Mouse (Mus musculus): Measurements from ENCODE around the gene Magi1. TPM values are rescaled to one million over a fixed set of nuclear protein-coding genes. Genes with fewer than 3 reads are reported as not detected.
A peak's percentile ranks its signal among the peaks of the same experiment; 100 is the strongest.

Gene Magi1
- total and polyA plus RNA-seq, 2 experiments from 2014 or later: 16.4 to 53.0 TPM

DNA sequence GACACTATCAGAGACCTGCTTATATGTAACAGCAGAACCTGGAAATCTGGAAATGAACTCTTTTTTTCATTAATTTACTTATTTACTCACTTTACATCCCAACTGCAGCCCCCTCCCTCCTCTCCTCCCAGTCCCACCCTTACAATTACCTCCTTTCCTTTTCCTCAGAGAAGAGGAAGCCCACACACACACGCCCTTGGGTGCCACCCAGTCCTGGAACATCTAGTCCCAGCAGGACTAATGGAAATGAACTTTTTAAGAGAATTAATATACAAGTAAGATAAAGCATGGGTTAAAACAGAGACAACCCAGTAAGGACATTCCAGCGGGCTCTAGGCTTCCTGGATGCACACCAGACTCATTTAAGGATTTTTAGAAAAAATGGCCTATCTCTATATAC lies 46.8 kb downstream of the Magi1 start:
- no peaks in the 10 kb centered on the region for H3K4me1 ChIP-seq (ENCODE audit: insufficient read depth)
- 91% methylated on average over 2 of the region's 2 CpGs for WGBS
- H3K9ac ChIP-seq: no peak overlapping the region
- no peak overlapping the region for H3K4me2 ChIP-seq (ENCODE audit: low read depth)
- no peaks in the 10 kb centered on the region for H3K27me3 ChIP-seq (ENCODE audit: insufficient read depth, low read length)
- DNase-seq (no peak), ATAC-seq (no peak)
- H3K4me3 ChIP-seq (ENCODE audit: low read depth, low read length): no peak overlapping the region
- H3K36me3 ChIP-seq (ENCODE audit: insufficient read depth): no peaks in the 10 kb centered on the region
- H3K9me3 ChIP-seq (ENCODE audit: low read length): no peaks in the 10 kb centered on the region
- no peak overlapping the region for H3K27ac ChIP-seq (ENCODE audit: low read depth, low read length)
- TF ChIP-seq CTCF (IDR thresholded peaks at IDR 0.05; ENCODE audit: low read depth): no peak

DNA sequence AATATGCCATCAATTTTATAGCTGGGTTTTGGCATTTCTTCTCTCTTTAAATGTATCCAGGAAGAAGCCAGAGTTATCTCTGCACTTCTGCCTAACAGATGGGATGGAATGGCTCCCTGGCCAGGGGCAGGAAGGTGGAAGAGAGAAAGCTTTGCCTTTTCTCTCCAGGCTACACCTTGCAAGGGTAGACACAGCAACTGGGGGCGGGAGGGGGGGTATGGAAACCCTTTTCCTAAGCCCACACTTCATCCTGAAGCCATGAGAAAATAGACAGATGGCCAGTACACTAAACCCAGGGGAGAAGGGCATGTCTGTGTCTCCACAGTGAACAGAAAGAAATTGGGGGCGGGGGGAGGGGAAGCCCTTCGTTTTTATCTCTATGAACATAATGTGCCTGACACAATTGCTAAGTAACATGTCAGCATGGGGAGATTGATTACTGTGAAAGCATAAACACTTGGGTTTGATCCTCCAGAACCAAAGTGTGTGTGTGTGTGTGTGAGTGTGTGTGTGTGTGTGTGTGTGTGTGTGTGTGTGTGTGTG lies 51.4 kb downstream of the Magi1 start:
- TF ChIP-seq CTCF (IDR thresholded peaks at IDR 0.05; ENCODE audit: low read depth): no peak
- 62% methylated on average over 3 of the region's 3 CpGs for WGBS
- Histone ChIP-seq H3K9me3 (ENCODE audit: low read length) (no peaks in the 10 kb centered on the region), H3K9ac (no peak overlapping the region), H3K4me1 (ENCODE audit: insufficient read depth) (no peaks in the 10 kb centered on the region), H3K27ac (ENCODE audit: low read depth, low read length) (no peak overlapping the region), H3K4me2 (ENCODE audit: low read depth) (no peak overlapping the region), H3K36me3 (ENCODE audit: insufficient read depth) (no peaks in the 10 kb centered on the region), H3K4me3 (ENCODE audit: low read depth, low read length) (no peak overlapping the region), H3K27me3 (ENCODE audit: insufficient read depth, low read length) (no peaks in the 10 kb centered on the region)
- no peak for DNase-seq
- ATAC-seq: no peak

GRCm38 (mm10) chr6:94231831-94232230 lies 51.9 kb downstream of the Magi1 start:
- H3K27ac ChIP-seq (ENCODE audit: low read depth, low read length): no peak overlapping the region

DNA sequence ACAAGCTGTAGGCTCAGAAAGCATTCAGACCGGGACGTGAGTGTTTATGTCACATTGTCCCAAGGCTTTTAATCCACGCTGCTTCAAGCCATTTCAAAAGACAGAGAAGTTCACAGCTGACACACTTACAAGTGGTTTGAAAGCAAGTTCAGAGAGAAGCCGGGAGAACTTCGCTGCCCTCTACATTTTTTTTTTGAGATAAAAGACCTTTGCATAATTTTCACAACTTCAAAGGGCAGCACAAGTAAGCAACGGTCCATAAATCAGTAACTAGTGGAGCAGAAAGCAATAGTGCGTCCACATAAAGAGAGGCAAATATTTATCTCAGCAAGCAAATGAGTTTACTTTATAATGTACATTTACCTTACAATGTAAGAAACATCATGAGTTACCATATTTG lies 52.4 kb downstream of the Magi1 start:
- H3K9me3 ChIP-seq (ENCODE audit: low read length): no peaks in the 10 kb centered on the region
- no peak overlapping the region for H3K9ac ChIP-seq
- DNase-seq (no peak), ATAC-seq (no peak)
- no peak overlapping the region for H3K27ac ChIP-seq (ENCODE audit: low read depth, low read length)
- no peak overlapping the region for H3K4me3 ChIP-seq (ENCODE audit: low read depth, low read length)
- WGBS: 10% methylated on average over 7 of the region's 7 CpGs
- no peak overlapping the region for H3K4me2 ChIP-seq (ENCODE audit: low read depth)
- no peaks in the 10 kb centered on the region for H3K27me3 ChIP-seq (ENCODE audit: insufficient read depth, low read length)
- no peaks in the 10 kb centered on the region for H3K4me1 ChIP-seq (ENCODE audit: insufficient read depth)
- H3K36me3 ChIP-seq (ENCODE audit: insufficient read depth): no peaks in the 10 kb centered on the region
- TF ChIP-seq CTCF (IDR thresholded peaks at IDR 0.05; ENCODE audit: low read depth): no peak

More at GRCm38 (mm10) chr6:94231831-94232230, 51.9 kb downstream of the Magi1 start:
- H3K4me2 ChIP-seq (ENCODE audit: low read depth): no peak overlapping the region
- no peaks in the 10 kb centered on the region for H3K4me1 ChIP-seq (ENCODE audit: insufficient read depth)
- H3K9me3 ChIP-seq (ENCODE audit: low read length): no peaks in the 10 kb centered on the region
- H3K4me3 ChIP-seq (ENCODE audit: low read depth, low read length): no peak overlapping the region
- TF ChIP-seq CTCF (IDR thresholded peaks at IDR 0.05; ENCODE audit: low read depth): no peak
- H3K36me3 ChIP-seq (ENCODE audit: insufficient read depth): no peaks in the 10 kb centered on the region
- no peaks in the 10 kb centered on the region for H3K27me3 ChIP-seq (ENCODE audit: insufficient read depth, low read length)
- DNase-seq: no peak
- ATAC-seq: no peak
- no peak overlapping the region for H3K9ac ChIP-seq
- 47% methylated on average over 4 of the region's 4 CpGs for WGBS

DNA sequence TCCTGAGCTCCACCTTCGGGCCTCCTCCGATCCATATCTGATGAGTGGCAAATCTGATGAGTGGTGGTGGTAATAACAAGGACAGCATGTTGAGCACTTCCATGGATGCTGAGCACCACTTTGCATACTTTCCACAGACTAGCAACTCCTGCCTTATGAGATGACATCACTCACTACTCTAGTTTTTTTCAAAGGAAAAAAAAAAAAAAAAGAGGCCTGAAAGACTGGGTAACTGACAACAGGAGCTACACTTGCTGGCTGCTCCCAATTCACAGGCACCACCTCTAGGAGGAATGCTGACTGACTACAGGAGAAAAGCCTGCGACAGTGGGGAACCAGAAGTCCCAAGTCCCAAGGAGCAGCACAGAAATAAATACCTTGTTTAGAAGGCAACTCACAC lies 52.8 kb downstream of the Magi1 start:
- Histone ChIP-seq H3K27ac (ENCODE audit: low read depth, low read length) (no peak overlapping the region), H3K9me3 (ENCODE audit: low read length) (no peaks in the 10 kb centered on the region), H3K4me3 (ENCODE audit: low read depth, low read length) (no peak overlapping the region), H3K36me3 (ENCODE audit: insufficient read depth) (no peaks in the 10 kb centered on the region), H3K4me2 (ENCODE audit: low read depth) (no peak overlapping the region), H3K4me1 (ENCODE audit: insufficient read depth) (no peaks in the 10 kb centered on the region), H3K27me3 (ENCODE audit: insufficient read depth, low read length) (no peaks in the 10 kb centered on the region), H3K9ac (no peak overlapping the region)
- DNase-seq (no peak), ATAC-seq (no peak)
- WGBS: 58% methylated on average over 3 of the region's 3 CpGs
- TF ChIP-seq CTCF (IDR thresholded peaks at IDR 0.05; ENCODE audit: low read depth): no peak

DNA sequence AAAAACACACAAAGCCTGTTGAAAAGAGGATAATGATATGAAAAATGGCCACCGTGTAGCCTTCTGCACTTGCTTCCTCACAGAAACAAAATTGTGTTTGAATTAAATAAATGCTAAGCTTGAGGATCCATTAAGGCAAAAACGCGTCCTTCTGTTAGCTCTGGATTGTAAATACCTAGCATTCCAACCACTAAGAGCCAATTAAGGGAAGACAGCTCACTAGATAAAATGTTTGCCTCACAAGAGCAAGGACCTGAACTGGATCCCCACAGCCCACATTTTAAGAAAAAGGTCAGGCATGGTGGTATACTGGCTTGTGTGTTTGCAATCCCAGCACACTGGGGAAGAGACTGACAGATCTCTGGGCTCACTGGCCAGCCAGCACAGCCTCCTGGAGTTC lies 53.6 kb downstream of the Magi1 start:
- Histone ChIP-seq H3K9ac (no peak overlapping the region), H3K27ac (ENCODE audit: low read depth, low read length) (no peak overlapping the region), H3K4me1 (ENCODE audit: insufficient read depth) (no peaks in the 10 kb centered on the region), H3K27me3 (ENCODE audit: insufficient read depth, low read length) (no peaks in the 10 kb centered on the region), H3K36me3 (ENCODE audit: insufficient read depth) (no peaks in the 10 kb centered on the region), H3K9me3 (ENCODE audit: low read length) (no peaks in the 10 kb centered on the region), H3K4me2 (ENCODE audit: low read depth) (no peak overlapping the region), H3K4me3 (ENCODE audit: low read depth, low read length) (no peak overlapping the region)
- DNase-seq (no peak), ATAC-seq (no peak)
- WGBS: 68% methylated on average over 3 of the region's 3 CpGs
- TF ChIP-seq CTCF (IDR thresholded peaks at IDR 0.05; ENCODE audit: low read depth): no peak

- DNase-seq (no peak), ATAC-seq (peak; percentile 45; the same call in 1 of the 2 replicates)
- H3K9ac ChIP-seq: no peak overlapping the region
- no peak overlapping the region for H3K4me2 ChIP-seq (ENCODE audit: low read depth)
- WGBS: 78% methylated on average over 6 of the region's 6 CpGs
- no peak overlapping the region for H3K27ac ChIP-seq (ENCODE audit: low read depth, low read length)
- no peak overlapping the region for H3K4me3 ChIP-seq (ENCODE audit: low read depth, low read length)
- H3K9me3 ChIP-seq (ENCODE audit: low read length): no peaks in the 10 kb centered on the region
- H3K4me1 ChIP-seq (ENCODE audit: insufficient read depth): no peaks in the 10 kb centered on the region
- H3K36me3 ChIP-seq (ENCODE audit: insufficient read depth): no peaks in the 10 kb centered on the region
- no peak for TF ChIP-seq CTCF (IDR thresholded peaks at IDR 0.05; ENCODE audit: low read depth)
- H3K27me3 ChIP-seq (ENCODE audit: insufficient read depth, low read length): no peaks in the 10 kb centered on the region
Measured at GRCm38 (mm10) chr6:94226262-94226661, 57.5 kb downstream of the Magi1 start.

Measured in forebrain, postnatal 0 days (tissue).